Mouse (Mus musculus) heart, embryonic 11.5 days (tissue): ENCODE results near the gene En2. TPM values are rescaled to one million over a fixed set of nuclear protein-coding genes. Genes with fewer than 3 reads are reported as not detected.

Experiments used
- ATAC-seq: fragments of 200-750 bp; cut with Nextera tagmentation; replicated peaks from 2 replicates; pipeline ENCODE4 v1.8.0; 2017; ENCODE audit warnings: moderate library complexity; ENCODE audit not compliant: insufficient number of reproducible peaks, low FRiP score, low TSS enrichment
- H3K27ac ChIP-seq: fragments of 300-500 bp; sonication (generic); 2 replicates; pipeline ENCODE4 v1.5.1; 2014; ENCODE audit warnings: mild to moderate bottlenecking, low read depth, low read length
- H3K27me3 ChIP-seq: fragments of 300-500 bp; sonication (generic); 2 replicates; pipeline ENCODE4 v1.6.1; 2014; ENCODE audit warnings: mild to moderate bottlenecking, low read length, mixed read lengths; ENCODE audit not compliant: control insufficient read depth, insufficient read depth
- H3K36me3 ChIP-seq: fragments of 300-500 bp; sonication (generic); 2 replicates; pipeline ENCODE4 v1.6.1; 2014; ENCODE audit warnings: mild to moderate bottlenecking, low read length, moderate library complexity, mixed read lengths; ENCODE audit not compliant: control insufficient read depth, insufficient read depth
- H3K4me1 ChIP-seq: fragments of 300-500 bp; sonication (generic); 2 replicates; pipeline ENCODE4 v1.6.1; 2014; ENCODE audit warnings: low read length; ENCODE audit not compliant: control insufficient read depth, insufficient read depth
- H3K4me2 ChIP-seq: fragments of 300-500 bp; sonication (generic); 2 replicates; pipeline ENCODE4 v1.6.1; 2014; ENCODE audit warnings: mild to moderate bottlenecking, moderate library complexity
- H3K4me3 ChIP-seq: fragments of 300-500 bp; sonication (generic); 2 replicates; pipeline ENCODE4 v1.5.1; 2014; ENCODE audit warnings: low read depth, low read length
- H3K9ac ChIP-seq: fragments of 300-500 bp; sonication (generic); 2 replicates; pipeline ENCODE4 v1.6.1; 2014; ENCODE audit warnings: mild to moderate bottlenecking, low read depth, low read length, moderate library complexity
- H3K9me3 ChIP-seq: fragments of 300-500 bp; sonication (generic); replicated peaks from 2 replicates; pipeline ENCODE4 v1.6.1; 2016; ENCODE audit warnings: low read length; ENCODE audit not compliant: control insufficient read depth
- WGBS: fragments of 180-500 bp; shearing (Covaris S2); extraction: QIAGEN DNeasy Blood & Tissue Kit; methylation state at CpG from one replicate; pipeline ENCODE4 v1.1.7; 2014; ENCODE audit not compliant: insufficient replicate concordance; 5-methylcytosine and 5-hydroxymethylcytosine counted together
- polyA plus RNA-seq: library from polyadenylated mRNA; unstranded; fragments of >200 nt; fragmentation: Nextera tagmentation; extraction: Ambion mirVana; gene quantifications from 2 replicates; pipeline ENCODE4 v1.2.1, GENCODE M21; 2014

The En2 gene
- polyA plus RNA-seq, 1 experiment from 2014 or later = not detected

- Histone ChIP-seq H3K9ac (no peak overlapping the region), H3K36me3 (no peaks in the 10 kb centered on the region), H3K4me2 (no peak overlapping the region), H3K4me3 (no peak overlapping the region), H3K9me3 (no peaks in the 10 kb centered on the region), H3K4me1 (no peaks in the 10 kb centered on the region), H3K27ac (no peak overlapping the region), H3K27me3 (peaks cover 17% of the 10 kb centered on the region)
- 80% methylated on average over 1 of the region's 1 CpGs for WGBS
- no peak for ATAC-seq
Measured at GRCm38 (mm10) chr5:28219596-28219995, 54.1 kb downstream of the En2 start.

Other genes with a start within 250 kb of the En2 start
- 34.6 and 37.8 TPM in 2 replicates for gene Insig1, start 94.3 kb upstream of the En2 start, polyA plus RNA-seq
- gene Cnpy1, start 80.1 kb downstream of the En2 start, polyA plus RNA-seq = not detected in 2 replicates
- 12.3 and 16.1 TPM in 2 replicates for gene Rbm33, start 151.4 kb downstream of the En2 start, polyA plus RNA-seq